Mouse (Mus musculus): ENCODE measurements around the gene Zfp770. TPM values are rescaled to one million over a fixed set of nuclear protein-coding genes. Genes with fewer than 3 reads are reported as not detected.

The Zfp770 gene
- polyA plus RNA-seq, 1 experiment from 2014 or later, result 2.0 TPM

GRCm38 (mm10) chr2:114153247-114153646, 48.0 kb downstream of the Zfp770 start:
- Histone ChIP-seq H3K9me3 (ENCODE audit: control insufficient read depth, low read length) (no peaks in the 10 kb centered on the region), H3K9ac (ENCODE audit: low read length) (no peak overlapping the region), H3K4me3 (ENCODE audit: low read depth, low read length) (no peak overlapping the region), H3K27ac (replicated peaks) (no peak overlapping the region), H3K4me1 (replicated peaks; ENCODE audit: control insufficient read depth, insufficient read depth) (no peaks in the 10 kb centered on the region), H3K27me3 (ENCODE audit: control insufficient read depth, insufficient read depth, low read length) (no peaks in the 10 kb centered on the region), H3K4me2 (replicated peaks; ENCODE audit: low read depth) (no peak overlapping the region), H3K36me3 (ENCODE audit: control insufficient read depth, insufficient read depth, low read length) (peaks cover 22% of the 10 kb centered on the region)
- WGBS, result 85% methylated on average over 6 of the region's 6 CpGs
- ATAC-seq (ENCODE audit: low FRiP score, low TSS enrichment) (no peak), DNase-seq (ENCODE audit: low spot score) (no peak)
- TF ChIP-seq EP300 (optimal IDR thresholded peaks at IDR 0.05), result no peak
- TF ChIP-seq CTCF (IDR thresholded peaks at IDR 0.05; ENCODE audit: low read depth), result no peak

GRCm38 (mm10) chr2:114146864-114147458, 54.3 kb downstream of the Zfp770 start:
- no peak overlapping the region for H3K9ac ChIP-seq (ENCODE audit: low read length)
- no peaks in the 10 kb centered on the region for H3K9me3 ChIP-seq (ENCODE audit: control insufficient read depth, low read length)
- peaks cover 17% of the 10 kb centered on the region for H3K36me3 ChIP-seq (ENCODE audit: control insufficient read depth, insufficient read depth, low read length)
- WGBS, result 81% methylated on average over 15 of the region's 15 CpGs
- H3K27me3 ChIP-seq (ENCODE audit: control insufficient read depth, insufficient read depth, low read length), result no peaks in the 10 kb centered on the region
- H3K4me3 ChIP-seq (ENCODE audit: low read depth, low read length), result no peak overlapping the region
- no peak for DNase-seq (ENCODE audit: low spot score)
- no peak for ATAC-seq (ENCODE audit: low FRiP score, low TSS enrichment)
- H3K4me2 ChIP-seq (replicated peaks; ENCODE audit: low read depth), result no peak overlapping the region
- no peak overlapping the region for H3K27ac ChIP-seq (replicated peaks)
- no peak for TF ChIP-seq EP300 (optimal IDR thresholded peaks at IDR 0.05)
- no peak for TF ChIP-seq CTCF (IDR thresholded peaks at IDR 0.05; ENCODE audit: low read depth)
- no peaks in the 10 kb centered on the region for H3K4me1 ChIP-seq (replicated peaks; ENCODE audit: control insufficient read depth, insufficient read depth)

GRCm38 (mm10) chr2:114145315-114145801, 55.9 kb downstream of the Zfp770 start:
- H3K9ac ChIP-seq (ENCODE audit: low read length), result no peak overlapping the region
- DNase-seq (ENCODE audit: low spot score) (peak; percentile 23), ATAC-seq (ENCODE audit: low FRiP score, low TSS enrichment) (no peak)
- no peak for TF ChIP-seq EP300 (optimal IDR thresholded peaks at IDR 0.05)
- peak; percentile 84 for TF ChIP-seq CTCF (IDR thresholded peaks at IDR 0.05; ENCODE audit: low read depth)
- no peak overlapping the region for H3K27ac ChIP-seq (replicated peaks)
- no peaks in the 10 kb centered on the region for H3K9me3 ChIP-seq (ENCODE audit: control insufficient read depth, low read length)
- H3K27me3 ChIP-seq (ENCODE audit: control insufficient read depth, insufficient read depth, low read length), result no peaks in the 10 kb centered on the region
- peaks cover 16% of the 10 kb centered on the region for H3K36me3 ChIP-seq (ENCODE audit: control insufficient read depth, insufficient read depth, low read length)
- H3K4me2 ChIP-seq (replicated peaks; ENCODE audit: low read depth), result no peak overlapping the region
- 70% methylated on average over 6 of the region's 6 CpGs for WGBS
- H3K4me1 ChIP-seq (replicated peaks; ENCODE audit: control insufficient read depth, insufficient read depth), result no peaks in the 10 kb centered on the region
- no peak overlapping the region for H3K4me3 ChIP-seq (ENCODE audit: low read depth, low read length)

GRCm38 (mm10) chr2:114144915-114145314, 56.4 kb downstream of the Zfp770 start:
- 92% methylated on average over 5 of the region's 5 CpGs for WGBS
- peaks cover 17% of the 10 kb centered on the region for H3K36me3 ChIP-seq (ENCODE audit: control insufficient read depth, insufficient read depth, low read length)

GRCm38 (mm10) chr2:114143842-114144241, 57.4 kb downstream of the Zfp770 start:
- Histone ChIP-seq H3K27me3 (ENCODE audit: control insufficient read depth, insufficient read depth, low read length) (no peaks in the 10 kb centered on the region), H3K36me3 (ENCODE audit: control insufficient read depth, insufficient read depth, low read length) (peaks cover 14% of the 10 kb centered on the region), H3K4me3 (ENCODE audit: low read depth, low read length) (no peak overlapping the region), H3K9ac (ENCODE audit: low read length) (no peak overlapping the region), H3K4me2 (replicated peaks; ENCODE audit: low read depth) (no peak overlapping the region), H3K9me3 (ENCODE audit: control insufficient read depth, low read length) (no peaks in the 10 kb centered on the region), H3K27ac (replicated peaks) (no peak overlapping the region), H3K4me1 (replicated peaks; ENCODE audit: control insufficient read depth, insufficient read depth) (no peaks in the 10 kb centered on the region)
- TF ChIP-seq EP300 (optimal IDR thresholded peaks at IDR 0.05) (no peak), CTCF (IDR thresholded peaks at IDR 0.05; ENCODE audit: low read depth) (no peak)
- WGBS, result 94% methylated on average over 6 of the region's 6 CpGs
- ATAC-seq (ENCODE audit: low FRiP score, low TSS enrichment) (no peak), DNase-seq (ENCODE audit: low spot score) (no peak)

More at GRCm38 (mm10) chr2:114144915-114145314, 56.4 kb downstream of the Zfp770 start:
- no peak for DNase-seq (ENCODE audit: low spot score)
- Histone ChIP-seq H3K4me2 (replicated peaks; ENCODE audit: low read depth) (no peak overlapping the region), H3K27ac (replicated peaks) (no peak overlapping the region), H3K9me3 (ENCODE audit: control insufficient read depth, low read length) (no peaks in the 10 kb centered on the region), H3K9ac (ENCODE audit: low read length) (no peak overlapping the region), H3K27me3 (ENCODE audit: control insufficient read depth, insufficient read depth, low read length) (no peaks in the 10 kb centered on the region), H3K4me3 (ENCODE audit: low read depth, low read length) (no peak overlapping the region), H3K4me1 (replicated peaks; ENCODE audit: control insufficient read depth, insufficient read depth) (no peaks in the 10 kb centered on the region)
- no peak for ATAC-seq (ENCODE audit: low FRiP score, low TSS enrichment)
- TF ChIP-seq EP300 (optimal IDR thresholded peaks at IDR 0.05) (no peak), CTCF (IDR thresholded peaks at IDR 0.05; ENCODE audit: low read depth) (no peak)

Small RNA genes lying within 50 kb of the gene (microRNA-seq; reads per million reads assigned to microRNA genes)
- not detected for gene Mir7002

Other genes starting within 250 kb of the Zfp770 start
- 0.21 and 0.41 TPM in 2 replicates for gene Gjd2, start 187.8 kb downstream of the Zfp770 start, polyA plus RNA-seq (2015; fragmentation: Nextera tagmentation; extraction: Ambion mirVana)
- 28.4 and 31.0 TPM in 2 replicates for gene Actc1, start 147.9 kb downstream of the Zfp770 start, polyA plus RNA-seq (2015; fragmentation: Nextera tagmentation; extraction: Ambion mirVana)
- 21.4 TPM in 2 replicates for gene Aqr, start 14.4 kb downstream of the Zfp770 start, polyA plus RNA-seq (2015; fragmentation: Nextera tagmentation; extraction: Ambion mirVana)

Measured in stomach, postnatal 0 days (tissue).